Mouse (Mus musculus): ENCODE data around the gene L3mbtl1.

DNA sequence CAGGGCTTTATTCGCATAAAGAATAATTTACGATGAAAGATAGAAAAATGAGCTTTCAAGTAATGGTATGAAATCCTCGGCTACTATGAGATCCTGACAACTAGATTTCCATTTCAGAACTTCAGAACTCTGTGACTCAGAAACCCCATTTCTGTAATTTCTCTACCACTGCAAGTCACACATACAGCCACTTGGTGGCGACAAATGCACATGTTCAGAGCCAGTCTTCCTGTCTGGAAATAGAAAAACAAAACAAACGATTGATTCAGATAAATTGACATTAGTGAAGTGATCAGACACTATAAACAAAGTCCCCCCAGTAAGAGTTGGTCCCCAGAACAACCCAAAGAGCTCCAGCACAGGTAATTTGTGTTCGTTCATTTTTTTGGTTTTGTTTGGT, 21.1 kb upstream of the L3mbtl1 start:
- peak; percentile 89 for TF ChIP-seq CTCF (IDR thresholded peaks at IDR 0.05; ENCODE audit: low read depth)
- TF ChIP-seq EP300 (IDR thresholded peaks at IDR 0.05; ENCODE audit: low read depth): no peak

Measured in heart, postnatal 0 days (tissue).